Mouse (Mus musculus) intestine, postnatal 0 days (tissue): ENCODE data around the gene Gxylt2. TPM values are rescaled to one million over a fixed set of nuclear protein-coding genes. Genes with fewer than 3 reads are reported as not detected.

Experiments
- ATAC-seq: fragments of 200-750 bp; cut with Nextera tagmentation; 2 replicates; pipeline ENCODE4 v1.8.0; 2017; ENCODE audit warnings: mild to moderate bottlenecking, moderate TSS enrichment, moderate library complexity
- H3K27ac ChIP-seq: fragments of 300-500 bp; sonication (generic); 2 replicates; pipeline ENCODE4 v1.5.1; 2014; ENCODE audit warnings: mild to moderate bottlenecking, low read depth, low read length, moderate library complexity
- H3K27me3 ChIP-seq: fragments of 300-500 bp; sonication (generic); replicated peaks from 2 replicates; pipeline ENCODE4 v1.6.1; 2014; ENCODE audit warnings: low read length, mixed read lengths; ENCODE audit not compliant: control insufficient read depth, insufficient read depth
- H3K36me3 ChIP-seq: fragments of 300-500 bp; sonication (generic); 2 replicates; pipeline ENCODE4 v1.6.1; 2014; ENCODE audit warnings: mild to moderate bottlenecking, moderate library complexity; ENCODE audit not compliant: control insufficient read depth, insufficient read depth
- H3K4me1 ChIP-seq: fragments of 300-500 bp; sonication (generic); replicated peaks from 2 replicates; pipeline ENCODE4 v1.6.1; 2014; ENCODE audit warnings: antibody characterized with exemption, low read length, mixed read lengths; ENCODE audit not compliant: control insufficient read depth, insufficient read depth
- H3K4me2 ChIP-seq: fragments of 300-500 bp; sonication (generic); replicated peaks from 2 replicates; pipeline ENCODE4 v1.6.1; 2014; ENCODE audit warnings: low read depth, mild to moderate bottlenecking, moderate library complexity
- H3K4me3 ChIP-seq: fragments of 300-500 bp; sonication (generic); 2 replicates; pipeline ENCODE4 v1.5.1; 2014; ENCODE audit warnings: low read depth, low read length
- H3K9ac ChIP-seq: fragments of 300-500 bp; sonication (generic); 2 replicates; pipeline ENCODE4 v1.6.1; 2014; ENCODE audit warnings: mild to moderate bottlenecking, low read depth, low read length
- H3K9me3 ChIP-seq: fragments of 300-500 bp; sonication (generic); 2 replicates; pipeline ENCODE4 v1.6.1; 2016; ENCODE audit warnings: mixed run types; ENCODE audit not compliant: control insufficient read depth
- CTCF ChIP-seq: sonication (generic); IDR thresholded peaks from 2 replicates; pipeline ENCODE4 v1.5.1; 2016; ENCODE audit warnings: low read depth, mild to moderate bottlenecking, control low read depth, antibody characterized with exemption, moderate library complexity
- WGBS: fragments of 180-500 bp; shearing (Covaris S2); extraction: QIAGEN DNeasy Blood & Tissue Kit; methylation state at CpG from one replicate; pipeline ENCODE4 v1.1.7; 2014; 5-methylcytosine and 5-hydroxymethylcytosine counted together
- polyA plus RNA-seq: library from polyadenylated mRNA; unstranded; fragments of >200 nt; fragmentation: Nextera tagmentation; extraction: Ambion mirVana; gene quantifications from 2 replicates; pipeline ENCODE4 v1.2.1, GENCODE M21; 2015

Gxylt2 gene
- polyA plus RNA-seq, 1 experiment from 2014 or later, result 0.12 TPM

DNA sequence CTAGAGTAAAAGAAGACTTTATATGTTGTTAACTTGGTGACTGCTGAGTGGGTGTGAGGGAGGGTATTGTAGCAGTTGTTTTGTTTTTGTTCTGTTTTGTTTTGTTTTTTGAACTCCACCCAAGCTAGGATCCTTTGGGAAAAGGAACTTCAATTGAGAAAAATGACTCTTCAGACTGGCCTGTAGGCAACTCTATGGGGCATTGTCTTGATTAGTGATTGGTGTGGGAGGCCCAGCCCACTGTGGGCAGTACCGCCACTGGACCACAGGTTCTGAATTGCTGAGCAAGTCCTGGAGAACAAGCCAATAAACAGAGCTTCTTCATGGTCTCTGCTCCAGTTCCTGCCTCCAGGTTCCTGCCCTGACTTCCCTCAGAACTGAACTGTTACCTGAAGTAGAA, 83.2 kb downstream of the Gxylt2 start:
- no peaks in the 10 kb centered on the region for H3K27me3 ChIP-seq
- no peaks in the 10 kb centered on the region for H3K36me3 ChIP-seq
- H3K9me3 ChIP-seq, result no peaks in the 10 kb centered on the region
- no peak overlapping the region for H3K4me2 ChIP-seq
- H3K9ac ChIP-seq, result no peak overlapping the region
- 88% methylated on average over 1 of the region's 1 CpGs for WGBS
- no peak for ATAC-seq
- TF ChIP-seq CTCF, result no peak
- H3K4me1 ChIP-seq, result no peaks in the 10 kb centered on the region
- no peak overlapping the region for H3K4me3 ChIP-seq
- no peak overlapping the region for H3K27ac ChIP-seq

DNA sequence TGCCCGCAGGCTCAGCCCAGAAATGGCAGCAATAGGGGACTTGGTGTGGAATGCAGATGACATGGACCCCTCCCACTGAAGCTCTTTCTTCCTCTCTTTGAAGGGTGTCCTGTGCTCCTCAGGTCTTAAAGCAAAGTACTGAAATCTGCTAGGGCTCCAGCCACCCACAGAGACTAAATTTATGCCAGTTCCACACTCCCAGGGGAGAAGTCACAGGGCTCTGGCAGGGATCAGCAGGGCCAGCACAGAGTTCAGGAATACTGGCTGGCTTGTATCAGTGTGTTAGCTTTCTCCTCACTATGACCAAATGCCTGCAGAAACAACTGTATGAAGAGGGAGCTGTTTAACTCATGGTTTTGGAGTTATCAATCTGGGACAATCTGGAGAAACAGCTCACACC, 84.6 kb downstream of the Gxylt2 start:
- Histone ChIP-seq H3K27me3 (no peaks in the 10 kb centered on the region), H3K27ac (no peak overlapping the region), H3K9me3 (no peaks in the 10 kb centered on the region), H3K4me1 (no peaks in the 10 kb centered on the region), H3K36me3 (no peaks in the 10 kb centered on the region), H3K4me2 (no peak overlapping the region), H3K9ac (no peak overlapping the region), H3K4me3 (no peak overlapping the region)
- WGBS, result 86% methylated on average over 1 of the region's 1 CpGs
- no peak for TF ChIP-seq CTCF
- no peak for ATAC-seq

DNA sequence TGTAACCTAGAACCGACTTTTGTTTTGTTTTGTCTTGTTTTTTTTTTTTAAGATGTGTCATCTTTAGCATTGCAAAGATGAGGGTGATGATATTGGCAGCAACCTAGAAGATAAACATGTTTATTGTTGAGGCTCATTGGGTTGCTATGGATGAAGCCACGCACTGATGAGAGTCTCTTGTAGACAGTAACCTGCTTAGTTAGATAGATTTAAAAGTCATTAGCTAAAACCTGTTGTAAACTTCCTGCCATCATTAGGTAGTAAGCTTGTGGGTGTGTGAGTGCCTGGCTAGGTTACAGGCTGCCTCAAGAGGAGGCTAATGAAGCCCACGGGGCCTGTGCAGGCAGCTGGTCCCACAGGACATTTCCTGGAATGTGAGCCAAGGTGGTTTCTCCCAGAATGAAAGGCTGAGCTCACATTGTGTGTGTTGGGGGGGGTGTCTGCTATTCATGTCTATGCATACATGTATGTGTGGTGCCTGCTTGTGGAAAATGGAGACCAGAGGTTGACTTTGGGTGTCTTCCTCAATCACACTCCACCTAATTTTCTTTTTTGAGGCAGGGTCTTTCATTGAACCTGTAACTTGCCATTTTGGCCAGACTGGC, 87.6 kb downstream of the Gxylt2 start:
- H3K36me3 ChIP-seq, result no peaks in the 10 kb centered on the region
- H3K4me1 ChIP-seq, result no peaks in the 10 kb centered on the region
- H3K9me3 ChIP-seq, result no peaks in the 10 kb centered on the region
- ATAC-seq, result no peak
- H3K9ac ChIP-seq, result no peak overlapping the region
- H3K27me3 ChIP-seq, result no peaks in the 10 kb centered on the region
- H3K27ac ChIP-seq, result no peak overlapping the region
- WGBS, result 71% methylated on average over 3 of the region's 3 CpGs
- H3K4me2 ChIP-seq, result no peak overlapping the region
- no peak overlapping the region for H3K4me3 ChIP-seq
- no peak for TF ChIP-seq CTCF

DNA sequence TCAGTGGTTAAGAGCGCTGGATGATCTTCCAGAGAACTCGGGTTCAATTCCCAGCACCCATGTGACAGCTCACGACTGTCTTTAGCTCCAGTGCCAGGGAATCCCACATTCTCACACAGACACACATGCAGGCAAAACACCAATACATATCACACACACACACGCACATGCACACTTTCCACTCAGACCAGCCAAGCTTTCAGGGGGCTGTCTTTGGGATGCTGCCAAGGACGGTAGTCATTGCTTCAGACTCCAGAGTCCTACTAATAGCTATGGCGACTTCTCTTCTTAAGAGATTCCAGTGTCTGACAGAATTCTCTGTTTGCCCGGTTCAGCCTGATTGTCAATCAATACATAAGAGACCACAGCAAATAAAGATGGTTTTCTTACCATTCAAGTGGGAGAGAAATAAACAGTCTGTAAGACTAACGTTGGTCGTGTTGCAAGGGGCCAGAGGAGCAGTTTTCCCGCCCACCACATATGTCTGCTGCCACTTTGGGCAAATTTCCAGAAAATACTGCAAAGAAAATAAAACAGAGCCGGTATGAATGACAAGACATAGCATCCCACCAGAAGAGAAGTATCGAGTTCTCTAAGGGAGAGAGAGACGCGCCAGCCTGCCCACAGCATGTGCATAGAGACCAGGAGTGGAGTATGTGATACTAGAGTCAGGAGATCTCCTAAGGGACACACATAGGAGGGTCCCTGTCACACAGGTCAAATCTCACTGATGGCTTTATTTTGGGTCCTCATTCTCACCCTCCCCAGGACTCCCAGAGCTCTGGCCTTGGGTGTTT, 88.6 kb downstream of the Gxylt2 start:
- Histone ChIP-seq H3K4me1 (no peaks in the 10 kb centered on the region), H3K4me2 (no peak overlapping the region), H3K4me3 (no peak overlapping the region), H3K27ac (no peak overlapping the region), H3K36me3 (no peaks in the 10 kb centered on the region), H3K27me3 (no peaks in the 10 kb centered on the region), H3K9ac (no peak overlapping the region), H3K9me3 (no peaks in the 10 kb centered on the region)
- 68% methylated on average over 14 of the region's 14 CpGs for WGBS
- TF ChIP-seq CTCF, result no peak
- ATAC-seq, result no peak

DNA sequence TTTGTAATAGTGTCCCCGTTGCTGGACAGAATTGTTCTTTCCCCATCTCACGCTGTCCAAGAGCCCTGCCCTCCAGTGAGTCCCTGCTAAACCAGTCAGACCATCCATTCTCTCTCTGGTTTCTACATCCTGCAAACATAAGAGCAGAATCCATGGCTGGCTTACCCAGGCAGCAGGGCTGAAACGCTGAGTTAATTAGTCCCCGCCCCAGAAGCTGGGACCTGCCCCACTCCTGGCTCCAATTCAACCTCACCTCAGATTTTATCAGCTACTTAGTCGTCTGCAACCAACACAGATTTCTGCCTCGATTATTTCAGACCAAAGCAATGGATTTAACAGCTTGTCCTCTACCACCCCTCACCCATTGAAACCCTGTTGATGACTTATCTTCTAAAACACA, 91.3 kb downstream of the Gxylt2 start:
- no peaks in the 10 kb centered on the region for H3K4me1 ChIP-seq
- no peaks in the 10 kb centered on the region for H3K36me3 ChIP-seq
- H3K4me3 ChIP-seq, result no peak overlapping the region
- H3K27me3 ChIP-seq, result no peaks in the 10 kb centered on the region
- no peaks in the 10 kb centered on the region for H3K9me3 ChIP-seq
- no peak overlapping the region for H3K4me2 ChIP-seq
- ATAC-seq, result no peak
- WGBS, result 26% methylated on average over 6 of the region's 6 CpGs
- TF ChIP-seq CTCF, result no peak
- H3K27ac ChIP-seq, result no peak overlapping the region
- H3K9ac ChIP-seq, result no peak overlapping the region

DNA sequence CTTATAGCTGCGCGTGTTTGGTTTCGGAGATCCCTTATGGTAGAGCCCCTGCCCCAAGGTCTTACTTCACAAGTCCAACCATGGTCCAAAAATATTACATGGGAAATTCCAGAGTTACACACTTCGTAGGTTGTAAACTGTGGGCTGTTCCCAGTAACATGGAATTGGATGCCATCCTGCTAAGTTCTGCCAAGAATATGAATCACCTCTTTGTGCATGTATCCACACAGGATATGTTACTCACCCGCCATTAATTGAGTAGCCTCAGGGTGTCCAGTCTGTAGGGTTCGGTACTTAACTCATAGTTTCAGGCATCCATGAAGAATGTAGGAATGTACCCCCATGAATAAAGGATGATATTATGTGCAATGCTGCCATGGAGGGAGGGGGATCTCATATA, 94.8 kb downstream of the Gxylt2 start:
- Histone ChIP-seq H3K4me2 (no peak overlapping the region), H3K9me3 (no peaks in the 10 kb centered on the region), H3K27me3 (no peaks in the 10 kb centered on the region; the same call in 1 of the 2 replicates), H3K9ac (no peak overlapping the region), H3K4me3 (no peak overlapping the region), H3K27ac (no peak overlapping the region), H3K36me3 (no peaks in the 10 kb centered on the region), H3K4me1 (0 out of 2 replicates have a peak, but pooled peaks cover 6% of the 10 kb centered on the region)
- WGBS, result 88% methylated on average over 6 of the region's 6 CpGs
- ATAC-seq, result no peak
- TF ChIP-seq CTCF, result no peak
